Mouse (Mus musculus): ENCODE measurements at regions not wholly inside any gene's neighbourhood (a gene's known extent, or its start where the extent isn't known, plus 50 kb on each side); places are given as distances from the start of the nearest gene placed in this dataset.

GRCm38 (mm10) chr3:149226723-149227122 is 236.4 kb upstream of the Adgrl2 start:
- no peak for TF ChIP-seq CTCF (conservative IDR thresholded peaks at IDR 0.05; ENCODE audit: low read length)
- TF ChIP-seq NANOG (IDR thresholded peaks at IDR 0.05; ENCODE audit: borderline replicate concordance, low read length) = no peak
- no peak for TF ChIP-seq POU5F1 (IDR thresholded peaks at IDR 0.05; ENCODE audit: borderline replicate concordance, low read length)
